Comparison of ENCODE assay signal across 15 mouse cellular contexts in the genomic region with DNA sequence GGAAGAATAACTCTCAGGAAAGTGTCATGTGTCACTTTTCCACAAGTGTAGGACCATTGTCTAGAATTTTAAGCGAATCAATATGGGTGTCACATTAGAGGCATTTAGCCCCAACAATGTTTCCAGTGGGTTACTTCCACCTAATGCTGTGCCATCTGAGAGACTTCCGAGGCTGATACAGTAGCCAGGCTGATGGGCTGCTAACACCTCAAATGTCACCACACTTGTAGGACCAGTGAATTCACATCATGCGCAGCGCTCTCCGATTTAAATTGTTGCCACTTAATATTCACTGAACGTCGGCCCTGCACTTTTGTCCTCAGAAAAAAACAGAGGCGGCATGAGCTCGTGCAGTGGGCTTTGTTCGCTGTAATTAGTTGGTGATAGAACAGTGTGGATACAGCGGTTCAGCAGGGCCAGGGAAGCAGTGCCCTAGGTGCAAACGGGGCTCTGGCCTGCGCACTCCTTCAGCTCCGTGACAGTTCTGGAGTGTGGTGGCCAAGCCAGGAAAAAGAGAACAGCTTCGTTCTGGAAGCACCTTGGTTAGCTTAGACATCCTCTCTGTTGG. TPM values are rescaled to one million over a fixed set of nuclear protein-coding genes. Genes with fewer than 3 reads are reported as not detected.
DNase-seq lines count a peak whose midpoint lies in the region; ATAC-seq and TF ChIP-seq lines count a peak whose summit lies in the region.
"Had no signal": no experiment of that assay in that cellular context is flagged by ENCODE, and none has a peak within 500 bp of the region (broad histone marks: within the 10 kb centered on the region; RNA-seq: fewer than 3 reads in every experiment).

No protein-coding gene starts in this region.

- no peak for TF ChIP-seq CTCF in brain, embryonic 14.5 days (IDR thresholded peaks at IDR 0.05; ENCODE audit: borderline replicate concordance, extremely low read depth, insufficient read depth, insufficient read length)

- no peaks in the 10 kb centered on the region for H3K9me3 ChIP-seq in forebrain, embryonic 13.5 days (replicated peaks)
- H3K9me3 ChIP-seq in hindbrain, embryonic 14.5 days (ENCODE audit: control insufficient read depth, low read length), result no peaks in the 10 kb centered on the region
- peaks cover 3% of the 10 kb centered on the region; the same call in 1 of the 2 replicates for H3K9me3 ChIP-seq in midbrain, embryonic 14.5 days (ENCODE audit: control insufficient read depth, low read length)
- H3K9me3 ChIP-seq: heart, embryonic 13.5 days had no signal

- H3K9ac ChIP-seq in forebrain, embryonic 13.5 days, result peak overlapping the region; percentile 45
- H3K9ac ChIP-seq in hindbrain, embryonic 14.5 days, result peak overlapping the region; percentile 40
- no peak overlapping the region for H3K9ac ChIP-seq in midbrain, embryonic 14.5 days (replicated peaks; ENCODE audit: low read length)
- H3K9ac ChIP-seq: heart, embryonic 13.5 days; limb, embryonic 13.5 days had no signal

- WGBS in forebrain, embryonic 13.5 days, result 12% methylated on average over 15 of the region's 15 CpGs
- 35% methylated on average over 15 of the region's 15 CpGs for WGBS in hindbrain, embryonic 14.5 days
- WGBS in midbrain, embryonic 14.5 days, result 42% methylated on average over 15 of the region's 15 CpGs

- H3K4me3 ChIP-seq in forebrain, embryonic 13.5 days, result no peak overlapping the region
- H3K4me3 ChIP-seq in hindbrain, embryonic 14.5 days (replicated peaks; ENCODE audit: low read length), result no peak overlapping the region
- no peak overlapping the region for H3K4me3 ChIP-seq in midbrain, embryonic 14.5 days (replicated peaks; ENCODE audit: low read depth, low read length)
- H3K4me3 ChIP-seq: heart, embryonic 13.5 days; limb, embryonic 13.5 days had no signal

- peaks cover 52% of the 10 kb centered on the region for H3K4me1 ChIP-seq in forebrain, embryonic 13.5 days
- H3K4me1 ChIP-seq in hindbrain, embryonic 14.5 days (replicated peaks; ENCODE audit: control insufficient read depth, insufficient read depth, low read length), result peaks cover 25% of the 10 kb centered on the region
- peaks cover 37% of the 10 kb centered on the region for H3K4me1 ChIP-seq in midbrain, embryonic 14.5 days (ENCODE audit: control insufficient read depth, insufficient read depth, low read length)

- no peak for TF ChIP-seq POLR2A in brain, embryonic 14.5 days (IDR thresholded peaks at IDR 0.05; ENCODE audit: borderline replicate concordance, extremely low read depth, insufficient read depth, insufficient read length, poor library complexity, severe bottlenecking)

- peak; percentile 90 for DNase-seq in brain, embryonic 14.5 days (ENCODE audit: low read depth)
- DNase-seq in hindbrain, embryonic 14.5 days (ENCODE audit: low spot score), result no peak
- DNase-seq in midbrain, embryonic 14.5 days, result peak; percentile 71
- no peak for DNase-seq in frontal cortex, postnatal 10 days (ENCODE audit: low spot score in 2 of 2)
- no peak for DNase-seq in gastrocnemius, postnatal 4 days (ENCODE audit: low spot score in 2 of 2)
- no peak for DNase-seq in right cerebral cortex, adult 18-20 months
- no peak for DNase-seq in adrenal gland, adult 2 months
- DNase-seq: cerebellum, adult 11 months; cerebellum, postnatal 25 days; gastrocnemius, postnatal 14 days; lung, postnatal 36 days had no signal

- peak overlapping the region; percentile 44 for H3K27ac ChIP-seq in forebrain, embryonic 13.5 days
- peak overlapping the region; percentile 73 for H3K27ac ChIP-seq in hindbrain, embryonic 14.5 days
- peak overlapping the region; percentile 72 for H3K27ac ChIP-seq in midbrain, embryonic 14.5 days (replicated peaks; ENCODE audit: low read depth, low read length)
- H3K27ac ChIP-seq: heart, embryonic 13.5 days; limb, embryonic 13.5 days had no signal

- H3K4me2 ChIP-seq in forebrain, embryonic 13.5 days, result peak overlapping the region; percentile 36
- H3K4me2 ChIP-seq in hindbrain, embryonic 14.5 days (replicated peaks), result no peak overlapping the region; the same call in 1 of the 2 replicates
- H3K4me2 ChIP-seq in midbrain, embryonic 14.5 days (ENCODE audit: low read length), result no peak overlapping the region
- H3K4me2 ChIP-seq: heart, embryonic 13.5 days; limb, embryonic 13.5 days had no signal

- peaks cover 10% of the 10 kb centered on the region for H3K36me3 ChIP-seq in forebrain, embryonic 13.5 days (ENCODE audit: poor library complexity, severe bottlenecking)
- H3K36me3 ChIP-seq in hindbrain, embryonic 14.5 days (replicated peaks; ENCODE audit: control insufficient read depth, insufficient read depth), result no peaks in the 10 kb centered on the region
- H3K36me3 ChIP-seq in midbrain, embryonic 14.5 days (ENCODE audit: control insufficient read depth, insufficient read depth, low read length), result no peaks in the 10 kb centered on the region

- H3K27me3 ChIP-seq in forebrain, embryonic 13.5 days, result no peaks in the 10 kb centered on the region
- H3K27me3 ChIP-seq in hindbrain, embryonic 14.5 days (ENCODE audit: control insufficient read depth, insufficient read depth, low read length), result no peaks in the 10 kb centered on the region
- no peaks in the 10 kb centered on the region for H3K27me3 ChIP-seq in midbrain, embryonic 14.5 days (ENCODE audit: control insufficient read depth, insufficient read depth, low read length)
- H3K27me3 ChIP-seq: heart, embryonic 13.5 days; limb, embryonic 13.5 days; Patski had no signal

- peak; percentile 76 for ATAC-seq in forebrain, embryonic 13.5 days
- peak; percentile 63; the same call in 1 of the 2 replicates for ATAC-seq in hindbrain, embryonic 14.5 days (ENCODE audit: low FRiP score)
- ATAC-seq in midbrain, embryonic 14.5 days (ENCODE audit: low FRiP score, low TSS enrichment), result no peak
- ATAC-seq: Patski had no signal

RNA-seq across cellular contexts. Expression of gene Mpped2, which starts 42.8 kb away (rescaled TPM):
- 63.0 and 67.3 TPM in 2 replicates for polyA plus RNA-seq in brain, embryonic 14.5 days (2012; rRNA removed)
- 180 and 197 TPM in 2 replicates for polyA plus RNA-seq in forebrain, embryonic 13.5 days (2015; fragmentation: Nextera tagmentation; extraction: Ambion mirVana)
- polyA plus RNA-seq in hindbrain, embryonic 14.5 days (2014; fragmentation: Nextera tagmentation; extraction: Ambion mirVana), result 138 and 149 TPM in 2 replicates
- polyA plus RNA-seq in midbrain, embryonic 14.5 days (2014; fragmentation: Nextera tagmentation; extraction: Ambion mirVana), result 124 and 163 TPM in 2 replicates
- 1 to 10 TPM; 5.4 to 6.9 TPM for total RNA-seq in gastrocnemius, postnatal 4 days (2021)
- total RNA-seq in adrenal gland, adult 2 months (2021), result 10 to 100 TPM; 28.3 to 29.9 TPM
- 20.6 and 23.0 TPM in 2 replicates for polyA plus RNA-seq in adrenal gland, adult 2 months (2012; rRNA removed)

Comparison
In these comparisons a context has a peak if more than half of its experiments do, and no peak if none do; other contexts are left out.
1. DNase-seq: peak in brain, embryonic 14.5 days (single experiment) and midbrain, embryonic 14.5 days (single experiment); none in hindbrain, embryonic 14.5 days (single experiment), frontal cortex, postnatal 10 days (0 of 2), gastrocnemius, postnatal 4 days (0 of 2), right cerebral cortex, adult 18-20 months (single experiment) and adrenal gland, adult 2 months (single experiment).
2. Peak in every context shown above with its lines, with median percentiles within 50 percentile points of each other: H3K27ac ChIP-seq.